In genomic region chr5:117873807-117874206, GRCm38 (mm10) we compare ENCODE assay signal across 10 mouse cellular contexts.
DNase-seq lines count a peak whose midpoint lies in the region.
"Had no signal": no experiment of that assay in that cellular context is flagged by ENCODE, and none has a peak within 500 bp of the region (broad histone marks: within the 10 kb centered on the region; RNA-seq: fewer than 3 reads in every experiment).

No protein-coding gene starts in this region.

- peak; percentile 14 for DNase-seq in adrenal gland, postnatal 14 days
- no peak for DNase-seq in adrenal gland, adult (ENCODE audit: inconsistent age in 2 of 2, low spot score in 1 of 2)
- peak; percentile 46 to 49 for DNase-seq in right cerebral cortex, postnatal 10 days (ENCODE audit: low spot score in 2 of 2)
- no peak for DNase-seq in right cerebral cortex, postnatal 14 days
- peak; percentile 78 to 87 for DNase-seq in cerebellum, postnatal 36 days
- peak; percentile 38 for DNase-seq in skeletal muscle tissue, adult 2 months (ENCODE audit: low read depth, low spot score)
- no peak for DNase-seq in left cerebral cortex, adult 18-20 months (ENCODE audit: low spot score in 2 of 2)
- no peak for DNase-seq in frontal cortex, postnatal 14 days (ENCODE audit: low spot score in 2 of 2)
- DNase-seq: heart, adult 11 months; kidney, adult 8-10 months had no signal

Comparison
In these comparisons a context has a peak if more than half of its experiments do, and no peak if none do; other contexts are left out.
1. DNase-seq: peak in adrenal gland, postnatal 14 days (single experiment), right cerebral cortex, postnatal 10 days (2 of 2), cerebellum, postnatal 36 days (2 of 2) and skeletal muscle tissue, adult 2 months (single experiment); none in adrenal gland, adult (0 of 2), right cerebral cortex, postnatal 14 days (single experiment), left cerebral cortex, adult 18-20 months (0 of 2) and frontal cortex, postnatal 14 days (0 of 2).